Mouse (Mus musculus) midbrain, embryonic 12.5 days (tissue): ENCODE results near the gene Rhot2. TPM values are rescaled to one million over a fixed set of nuclear protein-coding genes. Genes with fewer than 3 reads are reported as not detected.
"Not testable (repeated sequence)": the region's sequence is repeated elsewhere in the genome, so short reads cannot be mapped to it uniquely, and the experiment has no call there.

Experiments
- ATAC-seq: fragments of 200-750 bp; cut with Nextera tagmentation; 2 replicates; pipeline ENCODE4 v1.8.0; 2017; ENCODE audit warnings: low read depth, moderate TSS enrichment, moderate library complexity; ENCODE audit not compliant: low FRiP score
- H3K27ac ChIP-seq: fragments of 300-500 bp; sonication (generic); replicated peaks from 2 replicates; pipeline ENCODE4 v1.5.1; 2016; ENCODE audit warnings: mild to moderate bottlenecking
- H3K27me3 ChIP-seq: fragments of 300-500 bp; sonication (generic); 2 replicates; pipeline ENCODE4 v1.6.1; 2016; ENCODE audit warnings: mild to moderate bottlenecking
- H3K36me3 ChIP-seq: fragments of 300-500 bp; sonication (generic); 2 replicates; pipeline ENCODE4 v1.6.1; 2016
- H3K4me1 ChIP-seq: fragments of 300-500 bp; sonication (generic); 2 replicates; pipeline ENCODE4 v1.6.1; 2016
- H3K4me2 ChIP-seq: fragments of 300-500 bp; sonication (generic); replicated peaks from 2 replicates; pipeline ENCODE4 v1.6.1; 2016; ENCODE audit warnings: mild to moderate bottlenecking, moderate library complexity
- H3K4me3 ChIP-seq: fragments of 300-500 bp; sonication (generic); 2 replicates; pipeline ENCODE4 v1.5.1; 2016; ENCODE audit warnings: mild to moderate bottlenecking
- H3K9ac ChIP-seq: fragments of 300-500 bp; sonication (generic); replicated peaks from 2 replicates; pipeline ENCODE4 v1.6.1; 2016; ENCODE audit warnings: mild to moderate bottlenecking, moderate library complexity
- H3K9me3 ChIP-seq: fragments of 300-500 bp; sonication (generic); 2 replicates; pipeline ENCODE4 v1.6.1; 2016; ENCODE audit warnings: mild to moderate bottlenecking
- WGBS: fragments of 180-500 bp; shearing (Covaris S2); methylation state at CpG from one replicate; pipeline ENCODE4 v1.1.7; 2016; 5-methylcytosine and 5-hydroxymethylcytosine counted together
- polyA plus RNA-seq: library from polyadenylated mRNA; unstranded; fragments of >200 nt; fragmentation: Nextera tagmentation; extraction: Ambion mirVana; gene quantifications from 2 replicates; pipeline ENCODE4 v1.2.1, GENCODE M21; 2016

Gene Rhot2
- polyA plus RNA-seq, 1 experiment from 2014 or later = 21.1 TPM

GRCm38 (mm10) chr17:25873405-25874147 lies 28.9 kb upstream of the Rhot2 start:
- 84% methylated on average over 11 of the region's 11 CpGs for WGBS
- Histone ChIP-seq H3K27ac (no peak overlapping the region), H3K4me1 (peaks cover 31% of the 10 kb centered on the region), H3K4me3 (peak overlapping the region; percentile 78; the same call in 1 of the 2 replicates), H3K9ac (no peak overlapping the region), H3K36me3 (peaks cover 10% of the 10 kb centered on the region), H3K4me2 (peak overlapping the region; percentile 95), H3K9me3 (no peaks in the 10 kb centered on the region), H3K27me3 (no peaks in the 10 kb centered on the region)
- no peak for ATAC-seq

- no peak for ATAC-seq
- no peak overlapping the region for H3K4me2 ChIP-seq
- no peaks in the 10 kb centered on the region for H3K9me3 ChIP-seq
- H3K4me3 ChIP-seq = no peak overlapping the region
- H3K36me3 ChIP-seq = peaks cover 1% of the 10 kb centered on the region
- no peak overlapping the region for H3K9ac ChIP-seq
- peaks cover 6% of the 10 kb centered on the region for H3K27me3 ChIP-seq
- H3K4me1 ChIP-seq = peaks cover 37% of the 10 kb centered on the region
- no peak overlapping the region for H3K27ac ChIP-seq
- 90% methylated on average over 3 of the region's 3 CpGs for WGBS
Measured at GRCm38 (mm10) chr17:25872676-25873075, 28.0 kb upstream of the Rhot2 start.

GRCm38 (mm10) chr17:25871566-25871965 lies 26.9 kb upstream of the Rhot2 start:
- not testable (repeated sequence) for H3K4me2 ChIP-seq, H3K4me3 ChIP-seq, ATAC-seq, H3K9me3 ChIP-seq, H3K36me3 ChIP-seq, H3K27ac ChIP-seq, H3K27me3 ChIP-seq, H3K9ac ChIP-seq
- H3K4me1 ChIP-seq = peaks cover 35% of the 10 kb centered on the region

- no peak overlapping the region for H3K9ac ChIP-seq
- H3K36me3 ChIP-seq = no peaks in the 10 kb centered on the region
- 86% methylated on average over 2 of the region's 2 CpGs for WGBS
- H3K4me1 ChIP-seq = peaks cover 27% of the 10 kb centered on the region
- H3K9me3 ChIP-seq = no peaks in the 10 kb centered on the region
- H3K4me3 ChIP-seq = no peak overlapping the region
- H3K27me3 ChIP-seq = peaks cover 10% of the 10 kb centered on the region
- no peak for ATAC-seq
- H3K4me2 ChIP-seq = no peak overlapping the region
- no peak overlapping the region for H3K27ac ChIP-seq
Measured at GRCm38 (mm10) chr17:25869954-25870353, 25.3 kb upstream of the Rhot2 start.

- peaks cover 10% of the 10 kb centered on the region for H3K27me3 ChIP-seq
- H3K36me3 ChIP-seq = no peaks in the 10 kb centered on the region
- H3K9ac ChIP-seq = no peak overlapping the region
- 86% methylated on average over 8 of the region's 8 CpGs for WGBS
- no peak overlapping the region for H3K4me3 ChIP-seq
- H3K4me2 ChIP-seq = no peak overlapping the region
- no peaks in the 10 kb centered on the region for H3K9me3 ChIP-seq
- H3K27ac ChIP-seq = no peak overlapping the region
- ATAC-seq = no peak
- peaks cover 26% of the 10 kb centered on the region for H3K4me1 ChIP-seq
Measured at GRCm38 (mm10) chr17:25869498-25869897, 24.8 kb upstream of the Rhot2 start.

GRCm38 (mm10) chr17:25868601-25869191 lies 24.0 kb upstream of the Rhot2 start, which contains the start of gene Mcrip2:
TSS of gene Mcrip2 (minus strand) at chr17:25868764.
- H3K36me3 ChIP-seq = no peaks in the 10 kb centered on the region
- H3K4me1 ChIP-seq = peaks cover 18% of the 10 kb centered on the region
- WGBS = under 1% methylated on average over 24 of the region's 24 CpGs
- peak within 1 kb of the TSS; percentile 83 for H3K4me3 ChIP-seq
- no peaks in the 10 kb centered on the region for H3K9me3 ChIP-seq
- H3K27ac ChIP-seq = 0 out of 2 replicates have a peak within 1 kb of the TSS, but pooled peaks have one; percentile 32
- ATAC-seq = peak; percentile 90
- peaks cover 10% of the 10 kb centered on the region for H3K27me3 ChIP-seq
- peak within 1 kb of the TSS; percentile 66 for H3K9ac ChIP-seq
- H3K4me2 ChIP-seq = peak within 1 kb of the TSS; percentile 100

- no peak; the same call in 1 of the 2 replicates for ATAC-seq
- WGBS = 1% methylated on average over 42 of the region's 42 CpGs
- H3K9me3 ChIP-seq = no peaks in the 10 kb centered on the region
- peaks cover 10% of the 10 kb centered on the region for H3K27me3 ChIP-seq
- H3K9ac ChIP-seq = peak overlapping the region; percentile 66
- H3K4me1 ChIP-seq = peaks cover 18% of the 10 kb centered on the region
- peak overlapping the region; percentile 100 for H3K4me2 ChIP-seq
- H3K36me3 ChIP-seq = no peaks in the 10 kb centered on the region
- H3K27ac ChIP-seq = no peak overlapping the region
- peak overlapping the region; percentile 83 for H3K4me3 ChIP-seq
Measured at GRCm38 (mm10) chr17:25867836-25868600, 23.4 kb upstream of the Rhot2 start.

GRCm38 (mm10) chr17:25867509-25867835 lies 22.8 kb upstream of the Rhot2 start:
- no peak overlapping the region for H3K27ac ChIP-seq

GRCm38 (mm10) chr17:25866172-25866571 lies 21.5 kb upstream of the Rhot2 start:
- peaks cover 10% of the 10 kb centered on the region for H3K27me3 ChIP-seq
- ATAC-seq = no peak
- no peak overlapping the region for H3K27ac ChIP-seq
- peaks cover 23% of the 10 kb centered on the region for H3K4me1 ChIP-seq
- H3K36me3 ChIP-seq = no peaks in the 10 kb centered on the region
- H3K9ac ChIP-seq = no peak overlapping the region
- H3K4me3 ChIP-seq = no peak overlapping the region
- no peaks in the 10 kb centered on the region for H3K9me3 ChIP-seq
- WGBS = 93% methylated on average over 3 of the region's 3 CpGs
- H3K4me2 ChIP-seq = no peak overlapping the region

More at GRCm38 (mm10) chr17:25867509-25867835, 22.8 kb upstream of the Rhot2 start:
- no peak for ATAC-seq
- Histone ChIP-seq H3K9ac (no peak overlapping the region), H3K4me1 (peaks cover 18% of the 10 kb centered on the region), H3K9me3 (no peaks in the 10 kb centered on the region), H3K4me2 (peak overlapping the region; percentile 100), H3K27me3 (peaks cover 10% of the 10 kb centered on the region), H3K4me3 (peak overlapping the region; percentile 83), H3K36me3 (no peaks in the 10 kb centered on the region)
- 13% methylated on average over 7 of the region's 7 CpGs for WGBS

GRCm38 (mm10) chr17:25865288-25865687 lies 20.6 kb upstream of the Rhot2 start:
- Histone ChIP-seq H3K9ac (no peak overlapping the region), H3K27ac (no peak overlapping the region), H3K36me3 (no peaks in the 10 kb centered on the region), H3K9me3 (no peaks in the 10 kb centered on the region), H3K27me3 (peaks cover 10% of the 10 kb centered on the region), H3K4me2 (no peak overlapping the region), H3K4me3 (no peak overlapping the region), H3K4me1 (peaks cover 30% of the 10 kb centered on the region)
- 85% methylated on average over 11 of the region's 11 CpGs for WGBS
- no peak for ATAC-seq

GRCm38 (mm10) chr17:25864311-25864710 lies 19.7 kb upstream of the Rhot2 start:
- Histone ChIP-seq H3K36me3 (no peaks in the 10 kb centered on the region), H3K4me2 (no peak overlapping the region), H3K27me3 (peaks cover 10% of the 10 kb centered on the region), H3K4me3 (no peak overlapping the region), H3K27ac (no peak overlapping the region), H3K4me1 (peaks cover 35% of the 10 kb centered on the region), H3K9ac (no peak overlapping the region), H3K9me3 (no peaks in the 10 kb centered on the region)
- WGBS = 96% methylated on average over 14 of the region's 14 CpGs
- no peak for ATAC-seq

- Histone ChIP-seq H3K4me1 (peaks cover 30% of the 10 kb centered on the region), H3K36me3 (no peaks in the 10 kb centered on the region), H3K9me3 (no peaks in the 10 kb centered on the region), H3K9ac (no peak overlapping the region), H3K27ac (no peak overlapping the region), H3K27me3 (peaks cover 10% of the 10 kb centered on the region), H3K4me3 (no peak overlapping the region), H3K4me2 (no peak overlapping the region)
- ATAC-seq = no peak
- 91% methylated on average over 6 of the region's 6 CpGs for WGBS
Measured at GRCm38 (mm10) chr17:25863681-25864080, 19.0 kb upstream of the Rhot2 start.
